In the genomic region with DNA sequence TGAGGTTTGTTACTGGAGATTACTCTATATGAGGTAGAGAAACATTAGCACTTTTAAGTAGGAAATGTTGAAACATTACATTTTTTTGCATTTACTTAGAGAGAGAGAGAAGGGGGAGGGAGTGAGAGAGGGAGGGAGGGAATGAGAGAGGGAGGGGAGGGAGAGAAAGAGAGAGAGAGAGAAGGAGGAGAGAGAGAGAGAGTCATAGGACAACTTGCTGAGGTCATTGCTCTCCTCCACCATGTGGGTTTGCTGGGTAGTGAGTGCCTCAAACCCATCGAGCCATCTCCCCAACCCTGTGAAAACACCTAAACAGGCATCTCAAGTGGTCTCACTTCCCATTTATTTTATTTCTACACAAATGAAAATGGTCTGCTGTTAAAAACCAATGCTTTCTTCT, we compare ENCODE assay signal across 21 mouse cellular contexts. TPM values are rescaled to one million over a fixed set of nuclear protein-coding genes. Genes with fewer than 3 reads are reported as not detected.
"Had no signal": no experiment of that assay in that cellular context is flagged by ENCODE, and none has a peak within 500 bp of the region (broad histone marks: within the 10 kb centered on the region; RNA-seq: fewer than 3 reads in every experiment).

No protein-coding gene starts in this region.

- H3K9ac ChIP-seq: neural tube, embryonic 12.5 days; neural tube, embryonic 13.5 days; neural tube, embryonic 15.5 days; stomach, embryonic 15.5 days had no signal

- H3K9me3 ChIP-seq: neural tube, embryonic 12.5 days; neural tube, embryonic 15.5 days; stomach, embryonic 15.5 days had no signal

- DNase-seq: retina, postnatal 1 day; right cerebral cortex, postnatal 14 days; right cerebral cortex, postnatal 25 days; right cerebral cortex, postnatal 4 days; spleen, adult 18-20 months; thymus, adult 2 months; thymus, postnatal 14 days; thymus, postnatal 25 days; thymus, postnatal 36 days; thymus, postnatal 4 days had no signal

- H3K4me2 ChIP-seq: neural tube, embryonic 12.5 days; neural tube, embryonic 13.5 days; neural tube, embryonic 15.5 days; stomach, embryonic 15.5 days had no signal

- H3K36me3 ChIP-seq: neural tube, embryonic 12.5 days; neural tube, embryonic 13.5 days; neural tube, embryonic 15.5 days; stomach, embryonic 15.5 days had no signal

- H3K4me1 ChIP-seq: neural tube, embryonic 12.5 days; neural tube, embryonic 13.5 days; neural tube, embryonic 15.5 days; stomach, embryonic 15.5 days had no signal

- H3K4me3 ChIP-seq: neural tube, embryonic 12.5 days; neural tube, embryonic 13.5 days; neural tube, embryonic 15.5 days; stomach, embryonic 15.5 days had no signal

- H3K27ac ChIP-seq: neural tube, embryonic 12.5 days; neural tube, embryonic 13.5 days; neural tube, embryonic 15.5 days; stomach, embryonic 15.5 days; stomach, postnatal 0 days had no signal

- H3K27me3 ChIP-seq: neural tube, embryonic 12.5 days; neural tube, embryonic 13.5 days; neural tube, embryonic 15.5 days; stomach, embryonic 15.5 days had no signal

RNA-seq across cellular contexts. Expression of a gene that starts 18.6 kb away (rescaled TPM):
- polyA plus RNA-seq: neural tube, embryonic 11.5 days; neural tube, embryonic 12.5 days; neural tube, embryonic 13.5 days; neural tube, embryonic 14.5 days; neural tube, embryonic 15.5 days; small intestine, adult 2 months; spleen, adult 2 months; stomach, embryonic 14.5 days; testis, adult 2 months had no signal
